Mouse (Mus musculus): ENCODE results near the gene Gm13272.
"Not testable (repeated sequence)": the region's sequence is repeated elsewhere in the genome, so short reads cannot be mapped to it uniquely, and the experiment has no call there.

DNA sequence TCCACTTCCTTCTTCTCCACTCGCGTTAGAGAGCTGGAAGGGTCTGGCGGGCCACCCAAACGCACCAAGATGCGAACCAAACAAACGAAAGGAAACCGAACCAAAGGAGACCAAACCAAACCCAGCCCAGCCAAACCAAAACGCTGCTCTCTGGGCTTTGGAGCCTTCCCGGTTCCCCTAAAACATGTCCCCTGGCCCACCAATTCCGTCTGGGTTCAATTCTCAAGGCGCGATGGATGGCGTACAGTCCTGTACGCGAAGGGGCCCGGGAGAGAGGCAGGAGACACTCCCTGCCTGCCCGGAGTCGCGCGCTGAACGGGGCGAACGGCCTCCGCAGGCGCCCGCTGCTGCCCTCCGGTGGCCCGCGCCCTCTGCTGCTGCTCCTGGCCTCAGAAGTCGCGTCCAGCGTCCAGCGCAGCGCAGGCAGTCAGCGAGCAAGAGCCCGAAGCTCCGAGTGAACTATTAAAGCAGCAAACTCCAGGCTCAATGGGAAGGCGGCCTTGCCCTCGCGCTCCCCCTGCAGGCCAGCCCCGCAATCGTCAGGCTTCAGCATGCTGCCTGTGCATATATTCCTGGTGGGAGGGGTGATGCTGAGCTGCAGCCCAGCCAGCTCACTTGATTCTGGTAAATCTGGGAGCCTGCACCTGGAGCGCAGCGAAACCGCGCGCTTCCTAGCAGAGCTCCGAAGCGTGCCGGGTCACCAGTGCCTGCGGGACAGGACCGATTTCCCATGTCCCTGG, 14.5 kb downstream of the Gm13272 start, which contains the start of gene Gm13275:
- TF ChIP-seq CTCF (IDR thresholded peaks at IDR 0.05; ENCODE audit: low read depth, low read length); POLR2A (IDR thresholded peaks at IDR 0.05; ENCODE audit: borderline replicate concordance, low read depth, low read length): not testable (repeated sequence)

All from bone marrow macrophage, adult 2 months (primary cell).